Mouse (Mus musculus) frontal cortex, postnatal 36 days (tissue): ENCODE measurements around the gene Rapgef3.
A peak's percentile ranks its signal among the peaks of the same experiment; 100 is the strongest.

Experiments
- DNase-seq, 2 experiments: peaks; one replicate each; pipeline ENCODE4 v3.0.0; 2022; ENCODE audit warnings: low spot score in 2 of 2

The Rapgef3 gene

DNA sequence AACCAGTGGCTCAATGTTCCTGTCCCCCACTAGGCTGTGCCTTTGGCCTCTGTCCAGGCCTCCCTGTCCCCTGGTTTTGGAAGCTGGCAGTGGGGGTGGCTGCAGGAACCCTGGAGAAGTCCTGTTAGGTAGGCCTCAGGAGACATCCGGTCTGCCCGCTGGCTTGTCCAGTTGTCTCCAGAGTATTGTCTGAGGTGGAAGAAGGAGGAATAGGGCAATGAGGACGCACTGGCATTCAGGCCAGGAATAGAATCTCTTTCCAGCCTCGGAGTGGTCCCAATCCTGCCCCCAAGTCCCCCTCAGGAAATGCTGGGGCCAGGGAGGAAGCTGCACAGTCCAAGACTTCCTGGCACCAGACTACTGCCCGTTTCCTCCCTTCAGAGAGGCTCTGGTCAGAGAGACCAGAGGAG, 6.2 kb upstream of the Rapgef3 start:
- DNase-seq: no peak

DNA sequence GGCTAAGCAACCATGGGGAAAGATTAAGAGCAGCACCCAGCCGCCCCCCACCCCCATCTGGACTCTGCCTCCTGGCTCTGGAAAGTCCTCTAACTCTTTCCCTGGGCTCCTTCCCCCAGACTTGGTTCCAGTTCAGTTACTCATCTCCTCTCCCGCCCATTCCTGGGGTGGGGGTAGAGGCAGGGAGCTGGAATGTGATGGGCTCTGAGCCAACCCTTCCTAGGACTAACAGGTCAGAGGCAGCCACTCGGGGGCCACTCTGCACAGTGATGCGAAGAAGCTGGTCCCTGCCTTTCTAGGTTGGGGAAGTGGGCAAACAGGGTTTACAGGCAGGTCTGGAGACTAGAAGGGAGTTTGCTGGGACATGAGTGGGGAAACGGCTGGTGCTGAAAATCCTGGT, 5.3 kb upstream of the Rapgef3 start:
- DNase-seq: no peak

DNA sequence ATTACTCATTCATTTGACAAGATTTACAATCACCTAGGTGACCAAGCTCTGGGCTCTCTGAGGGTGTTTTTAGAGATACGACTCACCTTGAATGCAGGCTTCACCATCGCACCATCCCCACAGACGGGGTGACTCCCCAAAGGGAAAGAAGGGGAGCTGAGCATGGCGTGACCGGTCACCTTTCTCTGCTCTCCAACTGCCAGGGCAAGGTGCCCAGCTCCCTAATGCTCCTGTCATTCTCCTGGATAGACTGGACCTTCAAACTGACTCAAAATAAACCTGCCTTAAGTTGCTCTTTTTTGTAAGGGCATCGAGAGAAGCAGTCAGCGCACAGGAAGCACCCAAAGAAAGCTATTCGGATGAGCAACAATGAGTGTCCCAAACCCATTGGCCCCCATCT, 2.5 kb upstream of the Rapgef3 start:
- DNase-seq: no peak

DNA sequence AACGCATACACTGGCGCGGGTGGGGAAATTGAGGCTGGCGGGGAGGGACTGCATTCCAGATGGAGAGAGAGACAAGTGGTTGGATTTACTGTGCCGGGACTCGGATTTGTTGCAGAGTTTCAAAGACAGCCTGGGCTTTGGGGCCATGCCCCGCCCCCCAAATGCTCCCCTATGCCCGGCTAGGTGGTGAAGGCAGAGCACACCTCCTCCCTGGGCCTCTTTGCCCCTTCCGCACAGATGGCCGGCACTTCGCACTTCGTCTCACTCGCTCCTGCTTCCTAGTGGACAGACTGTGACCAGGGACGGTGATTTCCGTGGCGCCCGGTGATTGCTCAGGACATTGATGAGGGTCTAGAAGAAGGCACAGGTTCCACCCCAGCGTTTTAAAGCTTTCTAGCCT, 420 bp upstream of the Rapgef3 start:
- DNase-seq: no peak

DNA sequence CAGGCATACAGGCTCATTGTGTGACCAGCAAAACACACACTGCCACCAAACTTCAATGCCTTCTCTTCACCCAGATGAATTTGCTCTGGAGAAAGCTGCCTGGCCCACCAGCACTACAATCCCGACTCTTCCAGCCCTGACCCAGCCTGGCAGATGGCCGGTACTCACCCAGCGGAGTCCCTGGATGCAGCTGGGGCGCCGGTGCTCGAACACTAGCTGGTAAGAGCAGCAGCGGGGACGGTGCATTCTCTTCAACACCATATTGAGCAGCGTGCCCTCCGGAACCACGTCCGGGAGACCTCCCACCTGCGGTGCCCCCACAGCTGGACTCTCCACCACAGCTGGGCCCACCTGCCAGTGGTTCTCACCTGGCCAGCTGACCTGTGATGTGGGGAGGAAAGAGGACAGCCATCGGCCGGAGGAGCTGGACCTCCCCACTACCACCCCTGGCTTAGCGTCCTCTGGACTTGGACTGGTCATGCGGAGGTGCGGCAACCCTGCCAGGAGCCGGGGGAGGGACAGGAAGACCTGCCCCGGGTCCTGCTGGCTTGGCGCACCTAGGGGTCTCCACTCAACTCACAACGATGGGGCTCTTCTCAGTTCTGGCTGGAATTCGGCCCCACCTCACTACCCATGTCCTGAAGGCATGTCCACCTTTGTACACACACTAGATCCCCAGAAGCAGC, 1.0 kb downstream of the Rapgef3 start:
- no peak for DNase-seq

DNA sequence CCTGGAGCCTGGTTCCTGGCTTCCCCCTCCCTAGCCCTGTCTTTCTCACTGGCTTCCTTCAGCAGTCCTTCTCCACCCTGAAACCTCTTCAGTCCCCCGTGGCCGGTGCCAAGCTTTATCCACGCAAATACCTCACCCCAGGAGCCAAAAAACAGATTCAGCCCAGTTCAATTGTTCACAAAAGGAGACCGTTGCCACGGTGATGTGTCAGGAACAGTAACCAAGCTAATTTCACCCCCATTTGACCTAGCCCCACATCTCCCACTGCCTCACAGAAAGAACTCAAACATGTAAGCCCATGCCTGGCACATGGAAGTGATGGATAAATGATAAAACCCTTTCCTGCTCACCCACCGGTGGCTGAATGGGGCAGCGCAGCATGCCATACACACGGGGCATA, 1.6 kb downstream of the Rapgef3 start:
- no peak for DNase-seq

DNA sequence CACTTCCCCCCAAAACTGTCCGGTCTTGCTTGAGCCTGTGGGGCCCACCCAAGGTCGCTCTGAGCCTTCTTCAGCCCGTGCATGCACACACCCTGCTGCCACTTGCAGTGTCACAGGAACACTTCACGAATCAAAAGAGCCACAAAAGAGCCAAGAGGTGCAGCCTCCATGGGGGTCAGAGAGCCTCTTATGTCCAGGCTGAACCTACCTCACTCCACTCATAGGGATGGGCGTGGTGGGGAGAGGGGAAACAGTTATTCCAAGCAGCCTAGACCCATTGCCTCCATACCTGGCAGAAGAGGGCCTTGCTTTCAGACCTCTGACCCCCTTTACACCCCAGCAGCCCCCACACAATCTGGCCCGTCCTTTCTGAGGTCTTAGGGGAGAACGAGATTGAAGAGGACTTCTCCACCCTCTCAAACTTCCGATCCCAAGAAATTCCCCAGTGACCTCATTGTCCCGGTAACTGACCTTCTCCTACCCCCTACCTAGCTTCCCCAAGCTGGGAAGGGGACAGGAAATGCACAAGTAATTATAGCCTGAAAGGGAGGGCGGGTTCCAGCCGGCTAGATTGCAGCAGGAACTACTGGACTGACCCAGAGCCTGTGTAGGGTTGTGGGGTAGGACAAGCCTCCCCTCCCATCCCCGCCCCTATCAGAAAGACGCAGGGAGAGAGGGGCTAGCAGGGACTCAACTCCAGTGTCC, 2.5 kb downstream of the Rapgef3 start:
- no peak for DNase-seq

DNA sequence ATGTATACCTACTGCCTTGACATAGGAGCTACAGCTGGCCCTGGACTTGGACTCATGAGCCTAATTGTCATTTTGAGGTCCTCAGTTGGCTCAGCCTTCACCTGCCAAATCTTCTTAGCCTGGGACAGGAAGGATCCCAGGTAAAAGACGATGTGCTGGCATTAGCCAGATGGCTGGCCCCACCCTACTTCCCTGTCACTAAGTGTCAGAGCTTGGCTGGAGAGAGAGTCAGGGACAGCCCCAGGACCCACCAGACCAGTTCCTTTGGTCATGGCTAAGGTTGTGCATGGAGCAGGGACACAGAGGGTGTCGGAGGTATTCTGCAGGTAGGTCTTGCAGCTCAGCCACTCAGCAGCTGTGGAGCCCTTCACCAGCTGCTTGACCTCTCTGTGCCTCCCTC, 3.2 kb downstream of the Rapgef3 start:
- DNase-seq: no peak

DNA sequence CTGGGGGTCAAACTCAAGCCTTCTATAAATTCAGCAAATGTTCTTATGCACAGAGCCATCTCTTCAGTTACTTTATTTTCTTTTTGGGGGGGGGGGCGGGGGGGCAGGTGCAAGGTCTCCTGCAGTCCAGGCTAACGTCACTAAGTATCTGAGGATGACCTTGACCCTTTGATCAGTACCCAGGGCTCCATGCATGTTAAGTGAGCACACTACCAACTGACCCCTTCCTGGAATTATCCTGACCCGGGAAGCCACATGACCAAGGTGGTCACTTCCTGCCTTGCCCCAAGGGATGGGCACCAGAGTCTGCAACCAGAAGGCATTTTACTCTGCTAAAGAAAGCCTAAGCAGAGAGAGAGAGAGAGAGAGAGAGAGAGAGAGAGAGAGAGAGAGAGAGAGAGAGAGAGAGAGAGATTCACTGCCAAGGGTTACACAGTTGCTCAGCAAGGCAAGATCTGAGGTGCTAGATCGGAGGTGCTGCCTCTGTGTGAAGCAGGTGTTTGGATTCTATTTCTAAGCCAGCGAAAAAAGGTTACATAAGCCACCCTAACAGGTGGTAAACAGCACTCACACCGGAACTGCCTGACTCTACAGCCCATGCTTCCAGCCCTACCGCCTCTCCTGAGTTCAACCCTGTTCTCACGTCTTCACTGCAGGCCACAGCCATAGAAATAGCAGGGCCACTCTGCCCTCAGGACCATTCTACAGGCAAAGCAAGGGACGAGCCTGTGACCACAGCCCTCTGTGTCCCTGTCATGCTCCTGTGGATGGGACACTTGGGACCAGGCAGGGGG, 4.3 kb downstream of the Rapgef3 start:
- no peak for DNase-seq

DNA sequence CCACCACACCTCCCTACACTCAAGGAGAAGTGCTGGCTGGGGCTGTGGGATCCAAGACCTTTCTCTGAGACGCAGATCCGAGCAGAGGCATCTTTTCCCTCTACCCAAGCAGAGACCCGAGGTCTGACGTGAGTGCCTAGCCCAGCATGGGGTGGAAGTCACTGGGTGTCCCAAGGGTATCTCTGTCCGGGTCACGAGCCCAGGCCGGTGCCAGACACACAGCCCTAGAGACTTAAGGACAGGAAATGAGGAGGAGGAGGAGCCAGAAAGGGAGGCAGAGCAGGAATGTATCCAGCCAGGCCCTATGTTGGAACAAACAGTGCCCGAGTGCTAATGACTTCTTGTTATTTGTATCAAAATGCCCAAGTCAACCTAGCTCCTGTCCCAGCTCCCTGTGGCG, 5.0 kb downstream of the Rapgef3 start:
- no peak for DNase-seq

DNA sequence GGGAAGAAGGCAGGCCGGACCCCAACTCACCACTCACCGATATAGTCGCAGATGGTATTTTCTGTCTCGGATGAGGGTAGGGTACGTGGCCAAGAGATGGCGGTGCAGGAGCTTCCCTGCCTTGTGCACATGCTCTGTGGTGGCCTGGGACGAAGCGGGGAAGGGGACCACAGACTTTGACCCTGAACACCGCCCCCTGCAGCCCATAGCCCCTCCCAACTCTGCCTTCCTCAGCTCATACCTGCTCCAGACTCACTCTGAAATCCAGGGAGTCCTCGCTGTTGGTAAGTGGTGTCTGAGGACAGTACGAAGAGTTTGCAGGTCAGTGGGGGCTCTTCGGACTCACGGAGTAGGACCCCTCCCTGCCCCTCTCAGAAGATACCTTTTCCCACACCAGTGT, 6.3 kb downstream of the Rapgef3 start:
- DNase-seq: no peak

DNA sequence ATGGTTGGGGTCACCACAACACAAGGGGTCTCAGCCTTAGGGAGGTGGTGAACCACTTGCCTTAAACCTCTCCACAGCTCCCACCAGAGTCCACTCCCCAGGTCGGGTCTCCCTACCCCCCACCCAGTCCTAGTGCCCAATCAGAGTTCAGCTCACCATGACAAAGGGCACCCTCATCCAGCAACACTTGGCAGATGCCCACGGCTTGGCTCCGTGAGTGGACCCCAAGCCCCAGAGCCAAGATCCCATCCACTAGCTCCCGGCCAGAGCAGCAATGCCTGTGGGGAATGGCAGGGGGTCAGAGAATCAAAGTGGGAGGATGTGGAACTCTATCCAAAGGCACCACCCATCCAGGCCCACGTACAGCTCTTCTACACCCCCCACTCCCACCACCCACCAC, 6.8 kb downstream of the Rapgef3 start:
- no peak for DNase-seq

DNA sequence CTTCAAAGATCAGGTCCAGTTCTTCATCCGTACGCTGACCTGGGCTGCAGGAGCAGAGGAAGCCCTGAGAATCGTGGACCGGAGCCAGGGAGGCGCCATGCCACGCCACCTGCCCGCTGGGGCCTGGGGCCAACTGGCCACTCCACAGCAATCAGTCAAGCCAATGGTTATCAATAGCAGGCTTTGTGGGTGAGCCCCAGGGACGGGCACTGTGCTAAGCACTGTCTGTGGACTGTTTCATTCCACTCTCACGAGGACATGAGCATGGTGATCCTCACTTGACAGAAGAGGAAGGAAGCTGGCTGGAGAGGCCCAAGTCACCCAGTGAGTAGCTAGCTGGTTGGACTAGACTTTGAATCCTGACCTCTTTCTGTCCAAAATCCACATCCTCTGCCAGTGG, 7.8 kb downstream of the Rapgef3 start:
- DNase-seq: peak; percentile 53 to 59

DNA sequence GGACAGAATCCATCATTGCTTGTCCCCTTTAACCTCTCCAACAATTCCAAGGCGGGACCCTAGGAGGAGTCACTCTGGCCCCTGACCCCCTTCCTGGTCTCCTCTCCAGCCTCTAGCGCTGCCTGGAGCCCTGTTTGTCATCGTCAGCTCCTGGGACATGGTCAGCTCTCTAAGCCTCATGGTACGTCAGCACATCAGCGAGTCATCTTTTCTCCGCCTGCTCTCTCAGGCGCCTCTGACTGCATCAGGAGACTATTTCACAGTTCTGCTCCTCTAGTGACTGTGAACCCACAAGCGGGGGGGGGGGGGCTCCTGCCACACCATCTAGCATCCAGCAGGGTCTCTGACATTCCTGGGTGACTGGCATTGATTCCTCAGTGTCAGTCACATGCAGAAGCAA, 12.4 kb downstream of the Rapgef3 start:
- DNase-seq: no peak

DNA sequence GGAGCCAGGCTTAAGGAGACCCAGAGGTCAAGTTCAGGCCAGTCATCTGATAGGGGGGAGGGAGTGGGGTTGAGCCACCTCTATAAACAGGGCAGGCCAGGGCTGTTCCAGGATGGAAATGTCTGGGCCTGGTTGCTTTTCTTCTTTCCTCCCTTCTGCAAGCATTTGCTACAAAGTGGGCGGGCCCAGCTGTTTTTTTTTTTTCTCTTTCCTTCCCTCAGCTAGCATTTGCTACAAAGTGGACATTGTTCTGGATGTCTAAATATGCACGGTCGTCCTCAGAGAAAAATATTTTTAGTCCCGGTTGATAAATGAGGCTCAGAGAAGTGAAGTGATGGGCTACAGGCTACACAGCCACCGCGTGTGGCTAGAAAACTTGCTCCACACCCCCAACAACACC, 13.3 kb downstream of the Rapgef3 start:
- no peak for DNase-seq

DNA sequence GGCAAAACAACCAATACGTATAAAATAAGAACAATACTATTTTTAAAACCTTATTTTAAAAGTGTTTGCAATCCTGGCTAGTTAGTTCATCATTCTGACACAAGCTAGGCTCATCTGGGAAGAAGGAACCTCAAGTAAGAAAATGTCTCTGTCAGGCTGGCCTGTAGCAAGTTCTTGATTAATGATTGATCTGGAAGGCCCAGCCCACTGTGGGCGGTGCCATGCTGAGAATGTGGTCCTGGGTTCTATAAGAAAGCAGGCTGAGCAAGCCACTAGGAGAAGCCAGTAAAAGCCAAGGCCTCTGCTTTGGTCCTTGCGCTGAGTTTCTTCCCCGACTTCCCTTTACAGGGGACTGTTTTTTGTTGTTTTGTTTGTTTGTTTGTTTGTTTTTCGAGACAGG, 15.3 kb downstream of the Rapgef3 start:
- no peak for DNase-seq

DNA sequence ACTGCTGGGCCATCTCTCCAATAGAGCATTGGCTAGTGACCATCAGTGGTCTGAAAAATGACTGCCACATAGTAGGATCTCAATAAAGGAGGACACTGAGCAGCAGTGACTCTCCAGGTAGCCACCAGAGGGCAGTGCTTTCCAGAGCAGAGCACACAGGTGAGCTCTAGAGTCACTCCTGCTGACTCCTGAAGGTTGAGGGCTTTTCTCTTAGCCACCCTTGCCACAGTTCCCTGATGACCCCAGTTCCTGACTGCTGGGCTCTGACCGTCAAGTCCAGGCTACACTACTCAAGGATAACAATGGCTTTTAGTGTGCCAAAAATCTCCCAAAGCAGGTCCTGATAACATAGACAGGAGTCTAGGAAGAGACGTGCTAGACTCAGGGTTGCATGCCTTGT, 16.1 kb downstream of the Rapgef3 start:
- DNase-seq: no peak

DNA sequence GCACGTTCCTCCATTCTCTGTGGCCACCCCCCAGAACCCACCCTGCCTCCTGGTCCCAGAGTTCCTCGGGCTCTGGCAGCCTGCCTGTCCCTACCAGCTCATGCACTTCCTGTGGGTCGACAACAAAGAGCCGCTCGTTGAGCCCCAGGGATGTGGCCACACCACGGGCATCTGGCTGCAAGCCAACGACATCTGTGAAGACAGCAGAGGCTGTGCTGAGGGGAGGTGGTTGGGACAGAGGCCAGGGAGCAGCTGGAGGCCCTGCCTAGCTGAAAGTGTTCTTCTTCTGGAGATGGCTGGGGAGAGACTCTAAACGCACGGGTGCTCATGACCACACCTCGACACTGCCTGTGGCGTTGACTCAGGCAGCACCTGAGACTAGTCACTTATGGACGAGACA, 17.1 kb downstream of the Rapgef3 start:
- DNase-seq: peak; percentile 75 to 80

DNA sequence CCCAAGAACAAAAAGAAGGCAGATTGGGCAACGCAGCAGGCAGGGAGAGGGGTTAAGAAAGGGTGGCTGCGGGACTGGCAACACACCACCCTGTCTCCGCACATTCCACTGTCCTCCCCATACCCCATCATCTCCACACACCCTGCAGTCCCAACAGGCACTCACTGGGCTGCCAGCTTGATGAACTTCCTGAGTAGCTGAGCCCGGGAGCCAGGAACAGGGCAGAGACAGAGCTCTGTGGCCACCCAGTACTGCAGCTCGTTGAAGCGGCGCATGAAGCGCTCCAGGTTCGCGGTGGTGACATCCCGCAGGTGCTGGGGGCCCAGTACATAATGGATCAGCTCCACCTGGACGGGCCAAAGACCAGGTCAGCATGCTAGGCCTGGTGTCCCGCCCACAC, 17.9 kb downstream of the Rapgef3 start:
- DNase-seq: no peak

DNA sequence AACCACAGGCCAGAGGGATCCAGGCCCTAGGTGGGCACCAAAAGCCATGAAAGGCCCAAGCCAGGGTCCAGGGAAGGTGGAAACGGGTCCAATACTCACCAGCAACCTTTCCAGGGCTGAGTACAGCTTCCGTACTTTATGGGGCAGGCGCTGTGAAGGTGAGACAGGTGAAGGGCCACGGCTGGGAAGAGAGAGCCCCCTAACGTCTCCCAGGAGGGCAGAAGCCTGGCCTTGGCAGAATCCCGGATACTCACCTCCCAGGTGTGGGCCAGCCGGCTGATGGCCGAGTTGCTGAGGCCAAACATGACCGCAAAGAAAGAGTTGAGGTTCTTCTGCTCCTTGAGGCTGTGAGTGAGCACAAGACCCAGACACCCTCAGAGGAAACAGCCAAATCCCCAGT, 18.4 kb downstream of the Rapgef3 start:
- DNase-seq: no peak

DNA sequence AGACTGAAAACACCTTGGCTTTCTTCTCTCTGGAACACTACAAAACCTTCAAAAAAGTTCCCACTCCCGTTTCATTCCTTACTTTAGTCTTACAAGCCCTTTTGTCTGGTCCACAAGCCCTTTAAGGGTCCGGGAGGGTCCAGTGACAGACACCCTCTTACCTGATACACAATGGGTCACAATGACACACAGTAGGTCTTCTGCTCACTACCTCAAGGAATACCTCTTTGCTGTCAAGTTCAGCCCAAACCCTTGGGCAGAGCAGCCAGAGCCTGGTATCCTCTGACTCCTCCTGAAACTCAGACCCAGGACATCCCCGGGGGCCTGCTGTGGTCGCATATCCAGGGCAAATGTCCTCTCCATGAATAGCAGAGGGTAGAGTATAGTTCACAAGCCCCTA, 18.8 kb downstream of the Rapgef3 start:
- no peak for DNase-seq

DNA sequence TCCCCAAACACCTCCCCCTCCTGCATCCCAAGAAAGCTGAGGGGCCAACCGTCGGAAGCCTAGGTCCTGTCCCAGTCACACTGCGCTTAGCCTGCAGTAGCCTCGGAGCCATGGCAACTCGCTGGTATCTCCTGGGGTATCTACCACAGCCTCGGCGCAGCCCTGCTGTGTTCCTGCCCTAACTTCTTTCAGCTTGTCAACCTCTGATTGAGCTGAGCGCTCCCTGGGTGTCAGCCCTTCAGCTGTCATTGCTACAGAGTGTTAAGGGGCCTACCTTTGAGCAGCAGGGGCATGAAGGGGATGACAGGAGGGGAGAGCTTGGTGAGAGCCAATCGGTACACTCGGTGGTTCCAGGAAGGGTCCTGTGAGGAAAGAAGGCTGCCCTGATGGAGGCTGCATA, 19.5 kb downstream of the Rapgef3 start:
- no peak for DNase-seq

DNA sequence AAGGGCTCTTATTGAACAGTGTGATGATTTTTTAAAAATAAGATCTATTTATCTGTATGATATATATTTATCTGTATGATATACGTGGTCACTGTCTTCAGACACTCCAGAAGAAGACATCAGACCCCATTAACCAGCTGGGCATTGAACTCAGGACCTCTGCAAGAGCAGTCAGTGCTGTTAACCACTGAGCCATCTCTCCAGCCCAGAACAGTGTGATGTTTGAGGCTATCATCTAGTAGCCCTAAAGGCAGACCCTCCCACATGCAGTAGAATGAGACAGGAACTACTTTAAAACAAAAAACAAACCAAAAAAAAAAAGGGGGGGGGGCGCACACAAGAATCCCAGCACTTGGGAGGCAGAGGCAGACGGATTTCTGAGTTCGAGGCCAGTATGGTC, 20.3 kb downstream of the Rapgef3 start:
- DNase-seq: no peak
